Mouse (Mus musculus) neural tube, embryonic 15.5 days (tissue): ENCODE data around the gene Cebpb. TPM values are rescaled to one million over a fixed set of nuclear protein-coding genes. Genes with fewer than 3 reads are reported as not detected.
"Not testable (repeated sequence)": the region's sequence is repeated elsewhere in the genome, so short reads cannot be mapped to it uniquely, and the experiment has no call there.

Source experiments
- ATAC-seq: fragments of 200-750 bp; cut with Nextera tagmentation; 2 replicates; pipeline ENCODE4 v1.8.0; 2017; ENCODE audit warnings: mild to moderate bottlenecking, moderate TSS enrichment, moderate library complexity; ENCODE audit not compliant: low FRiP score
- H3K27ac ChIP-seq: fragments of 300-500 bp; sonication (generic); replicated peaks from 2 replicates; pipeline ENCODE4 v1.5.1; 2015; ENCODE audit warnings: mild to moderate bottlenecking, inconsistent platforms
- H3K27me3 ChIP-seq: fragments of 300-500 bp; sonication (generic); replicated peaks from 2 replicates; pipeline ENCODE4 v1.6.1; 2015; ENCODE audit warnings: inconsistent platforms
- H3K36me3 ChIP-seq: fragments of 300-500 bp; sonication (generic); 2 replicates; pipeline ENCODE4 v1.6.1; 2015; ENCODE audit warnings: inconsistent platforms
- H3K4me1 ChIP-seq: fragments of 300-500 bp; sonication (generic); 2 replicates; pipeline ENCODE4 v1.6.1; 2015; ENCODE audit warnings: inconsistent platforms
- H3K4me2 ChIP-seq: fragments of 300-500 bp; sonication (generic); 2 replicates; pipeline ENCODE4 v1.6.1; 2015; ENCODE audit warnings: inconsistent platforms, mild to moderate bottlenecking, moderate library complexity
- H3K4me3 ChIP-seq: fragments of 300-500 bp; sonication (generic); replicated peaks from 2 replicates; pipeline ENCODE4 v1.5.1; 2015; ENCODE audit warnings: mild to moderate bottlenecking, inconsistent platforms
- H3K9ac ChIP-seq: fragments of 300-500 bp; sonication (generic); replicated peaks from 2 replicates; pipeline ENCODE4 v1.6.1; 2015; ENCODE audit warnings: mild to moderate bottlenecking, inconsistent platforms
- H3K9me3 ChIP-seq: fragments of 300-500 bp; sonication (generic); replicated peaks from 2 replicates; pipeline ENCODE4 v1.6.1; 2016; ENCODE audit warnings: inconsistent platforms
- WGBS: fragments of 180-500 bp; shearing (Covaris S2); methylation state at CpG from one replicate; pipeline ENCODE4 v1.1.7; 2015; ENCODE audit warnings: mixed read lengths; 5-methylcytosine and 5-hydroxymethylcytosine counted together
- polyA plus RNA-seq: library from polyadenylated mRNA; unstranded; fragments of >200 nt; fragmentation: Nextera tagmentation; extraction: Ambion mirVana; gene quantifications from 2 replicates; pipeline ENCODE4 v1.2.1, GENCODE M21; 2015

Cebpb gene
- polyA plus RNA-seq = 2.5 and 3.4 TPM in 2 replicates

DNA sequence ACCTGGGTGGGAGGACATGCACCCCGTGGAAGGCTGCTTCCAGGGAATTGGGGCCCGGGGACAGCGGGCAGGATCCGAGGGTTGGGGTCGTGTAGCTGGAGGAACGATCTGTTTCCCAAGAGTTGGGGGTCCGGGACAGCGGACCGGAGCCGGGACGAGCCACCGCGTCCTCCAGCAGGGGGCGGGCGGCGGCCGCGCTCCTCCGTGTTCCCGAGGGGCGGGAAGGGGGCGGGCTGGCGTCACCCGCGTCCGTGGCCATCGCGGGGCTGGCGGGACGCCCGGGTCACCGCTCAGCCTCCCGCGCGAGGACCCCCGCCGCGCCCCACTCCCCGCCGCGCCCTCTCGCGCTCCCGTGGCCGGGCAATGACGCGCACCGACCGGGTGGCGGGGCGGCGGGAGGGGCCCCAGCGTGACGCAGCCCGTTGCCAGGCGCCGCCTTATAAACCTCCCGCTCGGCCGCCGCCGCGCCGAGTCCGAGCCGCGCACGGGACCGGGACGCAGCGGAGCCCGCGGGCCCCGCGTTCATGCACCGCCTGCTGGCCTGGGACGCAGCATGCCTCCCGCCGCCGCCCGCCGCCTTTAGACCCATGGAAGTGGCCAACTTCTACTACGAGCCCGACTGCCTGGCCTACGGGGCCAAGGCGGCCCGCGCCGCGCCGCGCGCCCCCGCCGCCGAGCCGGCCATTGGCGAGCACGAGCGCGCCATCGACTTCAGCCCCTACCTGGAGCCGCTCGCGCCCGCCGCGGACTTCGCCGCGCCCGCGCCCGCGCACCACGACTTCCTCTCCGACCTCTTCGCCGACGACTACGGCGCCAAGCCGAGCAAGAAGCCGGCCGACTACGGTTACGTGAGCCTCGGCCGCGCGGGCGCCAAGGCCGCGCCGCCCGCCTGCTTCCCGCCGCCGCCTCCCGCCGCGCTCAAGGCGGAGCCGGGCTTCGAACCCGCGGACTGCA is at the start of gene Cebpb:
TSS of gene Cebpb (plus strand) at position 418 of the 954 bp plus-strand sequence.
- Histone ChIP-seq H3K4me2 (peak within 1 kb of the TSS; percentile 95), H3K36me3 (no peaks in the 10 kb centered on the region), H3K4me3 (peak within 1 kb of the TSS; percentile 71), H3K27me3 (peaks cover 64% of the 10 kb centered on the region), H3K9ac (peak within 1 kb of the TSS; percentile 60), H3K27ac (peak within 1 kb of the TSS; percentile 63; the same call in 1 of the 2 replicates), H3K4me1 (peaks cover 25% of the 10 kb centered on the region), H3K9me3 (no peaks in the 10 kb centered on the region)
- WGBS = under 1% methylated on average over 129 of the region's 147 CpGs
- peak; percentile 59 for ATAC-seq

DNA sequence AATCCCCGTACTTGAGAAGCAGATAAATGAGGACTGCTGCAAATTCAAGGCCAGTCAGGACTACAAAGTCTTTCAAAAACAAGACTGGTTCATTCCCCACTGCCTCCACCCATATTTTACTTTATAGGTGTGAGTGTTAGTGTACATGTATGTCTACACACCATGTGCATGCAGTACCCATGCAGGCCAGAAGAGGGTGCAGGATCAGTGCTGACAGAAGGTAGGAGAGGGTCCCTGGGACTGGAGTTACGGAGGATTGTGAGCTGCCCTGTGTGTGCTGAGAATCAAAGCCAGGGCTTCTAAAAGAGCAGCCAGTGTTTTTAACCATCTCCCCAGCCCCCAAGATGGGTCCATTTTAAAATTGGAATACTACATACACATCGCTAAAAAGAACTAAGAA is 48.4 kb upstream of the Cebpb start:
- no peaks in the 10 kb centered on the region for H3K4me1 ChIP-seq
- H3K4me2 ChIP-seq = no peak overlapping the region
- H3K27me3 ChIP-seq = no peaks in the 10 kb centered on the region
- H3K9ac ChIP-seq = no peak overlapping the region
- no peak for ATAC-seq
- H3K27ac ChIP-seq = no peak overlapping the region
- H3K36me3 ChIP-seq = peaks cover 20% of the 10 kb centered on the region
- H3K9me3 ChIP-seq = no peaks in the 10 kb centered on the region
- 83% methylated on average over 3 of the region's 3 CpGs for WGBS
- H3K4me3 ChIP-seq = no peak overlapping the region

DNA sequence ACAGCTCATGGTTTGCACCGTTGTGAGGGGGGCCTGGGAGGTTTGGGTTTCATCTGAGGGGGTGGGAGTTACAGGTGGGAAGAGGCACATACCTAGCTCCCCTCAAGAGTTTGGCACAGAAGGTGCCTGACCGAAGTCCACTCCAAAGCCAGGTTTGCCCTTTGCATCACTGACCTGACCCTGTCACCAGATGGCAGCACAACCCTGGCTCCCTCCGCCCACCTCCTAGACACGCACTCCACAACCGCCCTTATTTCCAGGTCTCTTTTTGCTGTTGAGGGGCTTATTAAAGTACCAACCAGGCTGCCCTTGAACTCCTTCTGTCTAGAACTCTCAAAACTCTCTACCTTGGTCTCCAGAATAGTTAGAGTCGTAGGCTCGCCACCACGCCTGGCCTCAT is 47.4 kb upstream of the Cebpb start:
- Histone ChIP-seq H3K9me3 (no peaks in the 10 kb centered on the region), H3K4me2 (no peak overlapping the region), H3K4me1 (no peaks in the 10 kb centered on the region), H3K27ac (no peak overlapping the region), H3K9ac (no peak overlapping the region), H3K36me3 (peaks cover 23% of the 10 kb centered on the region), H3K27me3 (no peaks in the 10 kb centered on the region), H3K4me3 (no peak overlapping the region)
- WGBS = 50% methylated on average over 8 of the region's 8 CpGs
- no peak for ATAC-seq

DNA sequence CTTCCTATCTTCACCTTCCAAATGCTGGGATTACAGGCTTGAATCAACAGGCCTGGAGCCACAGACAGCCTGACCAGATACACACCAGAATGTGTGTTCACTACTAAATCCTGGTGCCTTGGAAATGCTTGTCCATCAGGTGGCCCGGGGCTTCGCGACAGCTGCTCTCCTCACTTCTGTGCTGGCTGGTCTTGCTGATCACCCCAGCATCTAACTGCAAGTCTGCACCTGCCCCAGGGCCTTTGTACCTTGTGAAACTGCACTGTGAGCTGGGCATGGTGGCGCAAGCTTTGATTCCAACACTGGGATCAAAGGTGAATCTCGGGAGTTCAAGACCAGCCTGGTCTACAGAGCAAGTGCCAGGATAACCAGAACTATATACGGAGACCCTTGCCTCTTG is 46.6 kb upstream of the Cebpb start:
- Histone ChIP-seq H3K4me1 (no peaks in the 10 kb centered on the region), H3K27ac (no peak overlapping the region), H3K9ac (no peak overlapping the region), H3K9me3 (no peaks in the 10 kb centered on the region), H3K27me3 (no peaks in the 10 kb centered on the region), H3K4me2 (no peak overlapping the region), H3K4me3 (no peak overlapping the region), H3K36me3 (peaks cover 23% of the 10 kb centered on the region)
- ATAC-seq = no peak
- 92% methylated on average over 6 of the region's 6 CpGs for WGBS

DNA sequence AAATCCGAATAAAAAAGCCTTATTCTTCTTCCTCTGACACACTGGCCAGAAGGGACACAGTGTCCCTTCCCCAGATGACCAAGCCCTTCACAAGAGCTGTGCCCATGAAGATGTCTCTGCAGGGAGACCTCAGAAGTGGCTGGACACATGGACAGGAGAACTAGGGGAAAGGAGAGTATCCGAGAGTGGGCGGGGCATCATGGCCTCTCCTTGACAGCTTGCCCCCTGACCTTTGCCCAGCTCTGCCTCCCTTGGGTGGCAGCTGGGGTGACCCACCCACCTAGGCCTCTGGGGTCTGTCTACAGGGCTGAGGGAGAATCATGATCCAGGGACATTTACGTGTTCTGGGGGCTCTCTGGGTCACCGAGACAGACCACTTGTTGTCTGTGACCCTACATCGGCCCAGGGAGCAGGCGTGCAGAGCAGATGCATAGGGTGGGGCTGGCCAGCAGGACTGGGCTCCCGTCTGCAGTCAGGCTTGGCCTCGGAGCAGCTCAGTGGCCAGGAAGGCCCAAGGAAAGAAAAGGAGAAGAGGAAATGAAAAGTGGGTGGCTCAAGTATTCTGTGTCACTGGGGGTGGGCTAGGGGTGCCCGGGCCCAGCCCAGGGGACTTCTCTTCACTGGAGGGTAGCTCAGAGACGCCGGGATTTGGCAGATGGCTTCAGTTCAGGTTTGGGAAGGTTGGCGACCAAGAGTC is 45.2 kb upstream of the Cebpb start:
- not testable (repeated sequence) for ATAC-seq, H3K27me3 ChIP-seq, H3K4me3 ChIP-seq, H3K27ac ChIP-seq, H3K9me3 ChIP-seq, H3K4me1 ChIP-seq, H3K4me2 ChIP-seq, H3K9ac ChIP-seq
- WGBS = 87% methylated on average over 13 of the region's 13 CpGs
- H3K36me3 ChIP-seq = peaks cover 25% of the 10 kb centered on the region

DNA sequence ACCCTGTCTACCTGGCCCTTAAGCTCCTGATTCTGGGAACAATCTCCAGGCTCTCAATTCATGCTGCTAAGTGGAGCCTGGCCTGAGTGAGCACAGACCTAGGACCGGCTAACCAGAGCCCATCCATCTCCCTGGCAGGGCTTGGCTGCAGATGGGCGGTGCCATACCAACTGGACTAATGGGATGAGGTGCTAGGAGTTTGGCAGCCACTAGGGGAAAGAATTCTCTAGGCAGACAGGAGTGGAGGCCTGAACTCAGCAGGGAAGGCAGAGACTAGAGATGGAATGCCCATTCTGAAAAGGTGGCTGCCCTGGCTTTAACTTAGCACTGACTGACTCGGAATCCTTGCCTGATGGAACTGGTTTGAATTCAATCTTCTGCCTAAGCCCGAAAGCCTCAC is 42.3 kb upstream of the Cebpb start:
- Histone ChIP-seq H3K4me1 (no peaks in the 10 kb centered on the region), H3K9ac (no peak overlapping the region), H3K27ac (no peak overlapping the region), H3K27me3 (no peaks in the 10 kb centered on the region), H3K4me2 (no peak overlapping the region), H3K9me3 (no peaks in the 10 kb centered on the region), H3K4me3 (no peak overlapping the region), H3K36me3 (peaks cover 25% of the 10 kb centered on the region)
- 73% methylated on average over 4 of the region's 4 CpGs for WGBS
- ATAC-seq = no peak

DNA sequence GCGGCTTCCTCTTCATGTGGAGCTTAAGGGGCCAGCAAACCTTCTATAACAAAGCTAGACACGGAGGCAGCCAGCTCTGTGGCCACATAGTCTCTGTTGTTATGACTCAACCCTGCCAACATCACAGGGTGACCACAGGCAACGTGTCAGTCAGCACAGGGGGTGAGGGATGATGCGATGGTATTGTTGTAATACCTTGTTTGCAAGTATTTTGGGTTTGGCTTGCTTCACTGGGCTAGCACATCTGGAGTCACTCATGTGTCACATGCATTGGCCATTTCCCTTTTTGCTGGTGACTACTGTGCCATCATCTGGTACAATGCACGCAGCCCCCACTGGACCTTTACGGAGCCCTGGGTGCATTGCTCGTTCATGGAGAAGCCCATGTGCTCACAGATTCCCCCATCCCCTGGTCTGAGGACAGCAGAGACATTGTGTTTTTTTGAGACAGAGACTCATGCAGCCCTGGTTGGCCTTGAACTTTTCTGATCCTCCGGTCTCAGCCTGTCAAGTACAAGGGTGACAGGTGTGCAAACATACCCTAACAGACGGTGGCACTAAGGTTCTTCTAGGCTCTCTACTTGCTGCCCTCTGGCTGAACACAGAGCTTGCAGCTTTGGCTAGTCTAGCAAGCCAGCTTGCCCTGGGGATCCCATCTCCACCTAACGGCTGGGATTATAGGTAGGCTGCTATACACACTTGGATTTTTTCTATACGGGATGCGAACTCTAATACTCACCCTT is 39.3 kb upstream of the Cebpb start:
- no peaks in the 10 kb centered on the region for H3K9me3 ChIP-seq
- no peak for ATAC-seq
- peaks cover 24% of the 10 kb centered on the region for H3K36me3 ChIP-seq
- no peaks in the 10 kb centered on the region for H3K27me3 ChIP-seq
- 92% methylated on average over 12 of the region's 12 CpGs for WGBS
- no peak overlapping the region for H3K4me2 ChIP-seq
- no peak overlapping the region for H3K4me3 ChIP-seq
- H3K4me1 ChIP-seq = peaks cover 4% of the 10 kb centered on the region; the same call in 1 of the 2 replicates
- H3K9ac ChIP-seq = no peak overlapping the region
- H3K27ac ChIP-seq = no peak overlapping the region

DNA sequence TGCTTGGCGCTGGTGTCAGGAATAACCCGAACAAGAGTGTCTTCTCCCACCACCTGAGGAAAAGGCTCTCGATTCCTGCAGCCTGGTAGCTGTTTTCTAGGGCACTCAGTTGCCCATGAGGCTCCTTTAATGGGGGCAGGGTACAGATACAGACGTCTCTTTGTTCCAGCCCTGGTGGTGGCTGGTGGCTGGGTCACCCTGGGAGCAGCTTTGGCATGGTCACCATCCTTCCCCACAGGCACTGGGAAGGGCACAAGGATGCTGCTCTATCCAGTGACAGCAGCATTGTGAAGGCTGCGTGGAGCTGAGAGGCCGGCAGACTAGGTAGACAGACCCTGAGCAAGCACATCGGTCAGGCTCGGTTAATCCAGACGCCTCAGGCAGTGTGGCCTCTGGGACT is 37.1 kb upstream of the Cebpb start:
- 81% methylated on average over 9 of the region's 9 CpGs for WGBS
- Histone ChIP-seq H3K9me3 (no peaks in the 10 kb centered on the region), H3K36me3 (peaks cover 13% of the 10 kb centered on the region; the same call in 1 of the 2 replicates), H3K27ac (no peak overlapping the region), H3K4me3 (no peak overlapping the region), H3K4me2 (no peak overlapping the region), H3K27me3 (no peaks in the 10 kb centered on the region), H3K9ac (no peak overlapping the region), H3K4me1 (peaks cover 6% of the 10 kb centered on the region; the same call in 1 of the 2 replicates)
- no peak for ATAC-seq

DNA sequence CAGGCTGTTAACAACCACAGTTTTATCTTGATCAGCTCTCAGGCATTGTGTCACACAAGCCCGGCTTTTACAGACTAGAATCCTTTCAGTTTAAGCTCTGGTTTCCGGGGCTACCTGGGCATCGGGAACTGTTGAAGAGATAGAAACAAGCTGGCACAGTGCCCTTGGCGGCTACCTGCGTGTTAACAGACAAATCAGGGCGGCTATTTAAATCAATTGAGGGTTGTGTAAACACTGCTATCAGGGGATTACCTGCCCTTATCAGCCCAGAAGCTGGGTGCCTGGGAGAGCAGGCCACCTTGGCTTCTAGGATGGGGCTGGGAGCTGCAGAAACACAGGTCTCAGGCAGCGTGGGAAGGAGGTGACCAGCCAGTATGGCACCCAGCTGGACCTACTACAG is 36.0 kb upstream of the Cebpb start:
- H3K27ac ChIP-seq = no peak overlapping the region
- peaks cover 13% of the 10 kb centered on the region; the same call in 1 of the 2 replicates for H3K36me3 ChIP-seq
- 87% methylated on average over 7 of the region's 7 CpGs for WGBS
- H3K4me1 ChIP-seq = peaks cover 8% of the 10 kb centered on the region; the same call in 1 of the 2 replicates
- no peak overlapping the region for H3K4me2 ChIP-seq
- H3K9me3 ChIP-seq = no peaks in the 10 kb centered on the region
- H3K4me3 ChIP-seq = no peak overlapping the region
- H3K27me3 ChIP-seq = no peaks in the 10 kb centered on the region
- no peak overlapping the region for H3K9ac ChIP-seq
- no peak for ATAC-seq

DNA sequence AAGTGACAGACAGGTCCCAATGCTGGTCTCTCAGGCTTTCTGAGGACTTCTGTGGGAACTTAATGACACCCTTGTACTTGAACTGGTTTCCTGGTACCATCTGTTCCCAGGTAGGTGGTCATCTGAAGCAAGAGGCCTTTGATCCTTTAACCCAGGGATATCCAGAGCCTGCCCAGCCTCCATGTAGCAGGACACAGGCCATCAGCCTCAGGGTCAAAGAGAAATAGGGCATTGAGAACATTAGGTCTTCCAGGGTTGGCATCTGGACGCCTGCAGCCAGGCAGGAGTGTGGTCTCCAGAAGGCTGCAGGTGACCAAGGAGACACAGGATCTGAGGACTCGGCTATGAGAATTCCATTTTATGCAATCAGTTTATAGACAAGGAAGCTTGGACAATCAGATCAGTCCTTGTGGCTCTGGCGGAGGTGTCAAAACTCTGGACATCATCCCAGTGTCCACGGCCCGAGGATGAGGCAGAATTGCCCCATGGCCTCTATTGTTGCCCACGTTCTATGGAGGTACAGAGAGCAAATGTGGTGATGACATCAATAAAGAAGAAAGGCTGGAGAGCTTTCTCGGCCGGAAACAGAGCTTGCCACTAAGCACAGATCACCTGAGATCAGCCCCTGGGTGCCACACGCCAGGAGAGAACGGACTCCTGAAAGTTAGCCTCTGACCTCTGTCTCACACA is 33.7 kb upstream of the Cebpb start:
- WGBS = 85% methylated on average over 10 of the region's 10 CpGs
- peaks cover 28% of the 10 kb centered on the region for H3K4me1 ChIP-seq
- no peak overlapping the region for H3K4me2 ChIP-seq
- no peak overlapping the region for H3K27ac ChIP-seq
- ATAC-seq = no peak
- H3K27me3 ChIP-seq = no peaks in the 10 kb centered on the region
- H3K9me3 ChIP-seq = no peaks in the 10 kb centered on the region
- H3K9ac ChIP-seq = no peak overlapping the region
- peaks cover 11% of the 10 kb centered on the region; the same call in 1 of the 2 replicates for H3K36me3 ChIP-seq
- no peak overlapping the region for H3K4me3 ChIP-seq
